In the genomic region with DNA sequence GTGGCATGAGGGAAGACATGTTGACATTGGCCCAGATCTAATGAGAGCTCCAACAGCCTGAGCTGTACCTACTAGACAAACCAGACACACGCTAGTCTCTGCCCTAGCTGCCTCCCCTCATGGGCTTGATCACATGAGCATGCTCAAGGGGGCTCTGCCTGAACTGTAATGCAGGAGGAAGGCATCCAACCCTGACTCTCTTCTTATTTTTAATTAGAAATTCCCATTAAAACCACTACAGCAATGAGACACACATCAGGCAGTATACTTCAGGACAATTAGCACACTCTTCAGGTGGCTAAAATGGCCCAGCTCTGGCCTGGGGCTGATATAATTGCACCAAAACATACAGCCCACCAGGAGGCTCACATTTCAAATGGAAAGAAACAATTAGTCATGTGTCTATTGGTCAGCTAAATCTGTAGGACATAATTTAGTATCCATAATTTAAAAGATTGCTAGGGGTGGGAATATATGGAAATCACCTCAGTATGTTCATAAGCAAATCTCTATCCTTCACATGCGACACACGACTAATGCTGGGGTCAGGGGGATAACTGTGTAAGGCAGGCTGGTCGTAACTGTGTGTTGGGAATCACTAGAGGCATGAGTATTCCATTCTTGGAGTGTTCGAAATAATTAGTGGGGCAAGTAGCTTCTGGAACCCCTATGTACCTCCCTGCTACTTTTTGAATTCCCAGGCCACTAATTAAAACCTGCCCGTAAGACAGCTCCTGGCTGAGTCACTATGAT, we compare ENCODE assay signal across 13 mouse cellular contexts.
A peak's percentile ranks its signal among the peaks of the same experiment; 100 is the strongest.
DNase-seq lines count a peak whose midpoint lies in the region; ATAC-seq and TF ChIP-seq lines count a peak whose summit lies in the region.
"Had no signal": no experiment of that assay in that cellular context is flagged by ENCODE, and none has a peak within 500 bp of the region (broad histone marks: within the 10 kb centered on the region; RNA-seq: fewer than 3 reads in every experiment).

No protein-coding gene starts in this region.

- no peak overlapping the region for H3K4me2 ChIP-seq in embryonic facial prominence, embryonic 11.5 days (ENCODE audit: low read depth, low read length)
- peak overlapping the region; percentile 14; the same call in 1 of the 2 replicates for H3K4me2 ChIP-seq in forebrain, embryonic 14.5 days (ENCODE audit: low read length)
- peak overlapping the region; percentile 43 for H3K4me2 ChIP-seq in hindbrain, embryonic 15.5 days
- H3K4me2 ChIP-seq in midbrain, postnatal 0 days (ENCODE audit: low read depth, low read length, poor library complexity, severe bottlenecking) = no peak overlapping the region
- H3K4me2 ChIP-seq: embryonic facial prominence, embryonic 13.5 days had no signal

- H3K36me3 ChIP-seq in embryonic facial prominence, embryonic 11.5 days (replicated peaks; ENCODE audit: control insufficient read depth, insufficient read depth, low read depth, low read length) = no peaks in the 10 kb centered on the region
- no peaks in the 10 kb centered on the region for H3K36me3 ChIP-seq in embryonic facial prominence, embryonic 10.5 days (replicated peaks)
- H3K36me3 ChIP-seq in forebrain, embryonic 14.5 days (ENCODE audit: control insufficient read depth, insufficient read depth, low read length) = no peaks in the 10 kb centered on the region
- no peaks in the 10 kb centered on the region for H3K36me3 ChIP-seq in hindbrain, embryonic 15.5 days
- no peaks in the 10 kb centered on the region for H3K36me3 ChIP-seq in midbrain, postnatal 0 days (ENCODE audit: insufficient read depth, low read length)
- H3K36me3 ChIP-seq: embryonic facial prominence, embryonic 13.5 days had no signal

- 60% methylated on average over 6 of the region's 6 CpGs for WGBS in embryonic facial prominence, embryonic 11.5 days
- 76% methylated on average over 6 of the region's 6 CpGs for WGBS in embryonic facial prominence, embryonic 10.5 days
- WGBS in forebrain, embryonic 14.5 days = 15% methylated on average over 6 of the region's 6 CpGs
- 41% methylated on average over 6 of the region's 6 CpGs for WGBS in hindbrain, embryonic 15.5 days
- WGBS in midbrain, postnatal 0 days = 36% methylated on average over 6 of the region's 6 CpGs

- no peak overlapping the region for H3K9ac ChIP-seq in embryonic facial prominence, embryonic 11.5 days (replicated peaks; ENCODE audit: low read length)
- no peak overlapping the region for H3K9ac ChIP-seq in forebrain, embryonic 14.5 days (ENCODE audit: low read length)
- no peak overlapping the region for H3K9ac ChIP-seq in hindbrain, embryonic 15.5 days
- H3K9ac ChIP-seq in midbrain, postnatal 0 days (replicated peaks; ENCODE audit: low read length, poor library complexity, severe bottlenecking) = no peak overlapping the region
- H3K9ac ChIP-seq: embryonic facial prominence, embryonic 13.5 days; liver, embryonic 14.5 days had no signal

- H3K27me3 ChIP-seq in embryonic facial prominence, embryonic 11.5 days (ENCODE audit: control insufficient read depth, insufficient read depth, low read length) = no peaks in the 10 kb centered on the region
- H3K27me3 ChIP-seq in embryonic facial prominence, embryonic 10.5 days (replicated peaks; ENCODE audit: low read depth, poor library complexity, severe bottlenecking) = no peaks in the 10 kb centered on the region
- no peaks in the 10 kb centered on the region for H3K27me3 ChIP-seq in forebrain, embryonic 14.5 days (replicated peaks; ENCODE audit: control insufficient read depth, insufficient read depth, low read length)
- no peaks in the 10 kb centered on the region for H3K27me3 ChIP-seq in hindbrain, embryonic 15.5 days
- H3K27me3 ChIP-seq in midbrain, postnatal 0 days (ENCODE audit: insufficient read depth, low read length) = no peaks in the 10 kb centered on the region
- H3K27me3 ChIP-seq: embryonic facial prominence, embryonic 13.5 days had no signal

- peak; percentile 17; the same call in 1 of the 2 replicates for TF ChIP-seq CTCF in midbrain, postnatal 0 days (IDR thresholded peaks at IDR 0.05)

- ATAC-seq in embryonic facial prominence, embryonic 11.5 days (replicated peaks; ENCODE audit: insufficient number of reproducible peaks, low FRiP score, low TSS enrichment, low read depth) = peak; percentile 70; the same call in 1 of the 2 replicates
- ATAC-seq in forebrain, embryonic 14.5 days = peak; percentile 62
- peak; percentile 79 for ATAC-seq in hindbrain, embryonic 15.5 days (ENCODE audit: low FRiP score, low read depth)
- ATAC-seq in midbrain, postnatal 0 days (ENCODE audit: low FRiP score) = peak; percentile 31

- no peak overlapping the region for H3K4me3 ChIP-seq in embryonic facial prominence, embryonic 11.5 days (ENCODE audit: low read depth, low read length)
- no peak overlapping the region for H3K4me3 ChIP-seq in embryonic facial prominence, embryonic 10.5 days
- no peak overlapping the region for H3K4me3 ChIP-seq in forebrain, embryonic 14.5 days (ENCODE audit: low read depth, low read length)
- no peak overlapping the region for H3K4me3 ChIP-seq in hindbrain, embryonic 15.5 days
- no peak overlapping the region for H3K4me3 ChIP-seq in midbrain, postnatal 0 days (ENCODE audit: low read depth, low read length)
- H3K4me3 ChIP-seq: embryonic facial prominence, embryonic 13.5 days had no signal

- no peak overlapping the region for H3K27ac ChIP-seq in embryonic facial prominence, embryonic 11.5 days (replicated peaks; ENCODE audit: low read depth, low read length)
- H3K27ac ChIP-seq in embryonic facial prominence, embryonic 10.5 days (replicated peaks) = no peak overlapping the region
- H3K27ac ChIP-seq in forebrain, embryonic 14.5 days (ENCODE audit: low read depth, low read length) = no peak overlapping the region
- H3K27ac ChIP-seq in hindbrain, embryonic 15.5 days (replicated peaks) = peak overlapping the region; percentile 47; the same call in 1 of the 2 replicates
- peak overlapping the region; percentile 52 for H3K27ac ChIP-seq in midbrain, postnatal 0 days (ENCODE audit: low read depth, low read length)
- H3K27ac ChIP-seq: embryonic facial prominence, embryonic 13.5 days; liver, embryonic 14.5 days had no signal

- no peaks in the 10 kb centered on the region for H3K9me3 ChIP-seq in embryonic facial prominence, embryonic 11.5 days (replicated peaks; ENCODE audit: control insufficient read depth, low read length)
- no peaks in the 10 kb centered on the region for H3K9me3 ChIP-seq in embryonic facial prominence, embryonic 10.5 days
- no peaks in the 10 kb centered on the region for H3K9me3 ChIP-seq in forebrain, embryonic 14.5 days (replicated peaks; ENCODE audit: control insufficient read depth, low read length)
- no peaks in the 10 kb centered on the region for H3K9me3 ChIP-seq in hindbrain, embryonic 15.5 days
- no peaks in the 10 kb centered on the region for H3K9me3 ChIP-seq in midbrain, postnatal 0 days (ENCODE audit: low read length)
- H3K9me3 ChIP-seq: embryonic facial prominence, embryonic 13.5 days had no signal

- DNase-seq in embryonic facial prominence, embryonic 11.5 days (ENCODE audit: low spot score) = no peak
- no peak for DNase-seq in embryonic facial prominence, embryonic 10.5 days (ENCODE audit: low spot score)
- peak; percentile 20 for DNase-seq in forebrain, embryonic 14.5 days (ENCODE audit: low spot score)
- no peak for DNase-seq in midbrain, postnatal 0 days (ENCODE audit: low spot score)
- no peak for DNase-seq in frontal cortex, adult 2 months (ENCODE audit: extremely low spot score in 1 of 2, low spot score in 1 of 2)
- DNase-seq in lung, adult 18-20 months = no peak
- no peak for DNase-seq in gastrocnemius, postnatal 36 days
- DNase-seq: cerebellum, postnatal 10 days; heart, adult 18-20 months; kidney, postnatal 25 days had no signal

- intact Hi-C loops in gastrocnemius, postnatal 36 days (cut with DNase I) = no loop called here

- H3K4me1 ChIP-seq in embryonic facial prominence, embryonic 11.5 days (ENCODE audit: control insufficient read depth, insufficient read depth, low read length) = no peaks in the 10 kb centered on the region
- H3K4me1 ChIP-seq in embryonic facial prominence, embryonic 10.5 days = peaks cover 5% of the 10 kb centered on the region
- peaks cover 15% of the 10 kb centered on the region for H3K4me1 ChIP-seq in forebrain, embryonic 14.5 days (ENCODE audit: control insufficient read depth, insufficient read depth, low read length)
- H3K4me1 ChIP-seq in hindbrain, embryonic 15.5 days (replicated peaks) = peaks cover 14% of the 10 kb centered on the region
- no peaks in the 10 kb centered on the region for H3K4me1 ChIP-seq in midbrain, postnatal 0 days (ENCODE audit: insufficient read depth, low read length)
- H3K4me1 ChIP-seq: embryonic facial prominence, embryonic 13.5 days had no signal

Comparison
In these comparisons a context has a peak if more than half of its experiments do, and no peak if none do; other contexts are left out.
1. H3K27ac ChIP-seq: peak in hindbrain, embryonic 15.5 days (single experiment) and midbrain, postnatal 0 days (single experiment); none in embryonic facial prominence, embryonic 11.5 days (single experiment), embryonic facial prominence, embryonic 10.5 days (single experiment) and forebrain, embryonic 14.5 days (single experiment).
2. H3K4me2 ChIP-seq: peak in forebrain, embryonic 14.5 days (single experiment) and hindbrain, embryonic 15.5 days (single experiment); none in embryonic facial prominence, embryonic 11.5 days (single experiment) and midbrain, postnatal 0 days (single experiment).
3. Peak in every context shown above with its lines, with median percentiles within 50 percentile points of each other: ATAC-seq.